Mouse (Mus musculus) ES-Bruce4 (cell line): ENCODE data around the gene Bcl2l1. TPM values are rescaled to one million over a fixed set of nuclear protein-coding genes. Genes with fewer than 3 reads are reported as not detected.
A peak's percentile ranks its signal among the peaks of the same experiment; 100 is the strongest.

ENCODE experiments used
- H3K27ac ChIP-seq: 2 replicates; pipeline ENCODE4 v1.5.1; 2012; ENCODE audit warnings: low read length, inconsistent platforms; ENCODE audit not compliant: insufficient read depth
- H3K27me3 ChIP-seq: 2 replicates; pipeline ENCODE4 v1.6.1; 2012; ENCODE audit warnings: mild to moderate bottlenecking, low read length, inconsistent platforms; ENCODE audit not compliant: control insufficient read depth, poor library complexity, insufficient read depth, severe bottlenecking
- H3K36me3 ChIP-seq: 2 replicates; pipeline ENCODE4 v1.6.1; 2012; ENCODE audit warnings: inconsistent platforms, mild to moderate bottlenecking, low read length, moderate library complexity; ENCODE audit not compliant: control insufficient read depth, poor library complexity, insufficient read depth, severe bottlenecking
- H3K4me1 ChIP-seq: one replicate; pipeline ENCODE4 v1.8.1; 2011; ENCODE audit warnings: low read length; ENCODE audit not compliant: control insufficient read depth, insufficient read depth
- H3K4me3 ChIP-seq: 2 replicates; pipeline ENCODE4 v1.5.1; 2011; ENCODE audit warnings: low read depth, mild to moderate bottlenecking, low read length
- H3K9ac ChIP-seq: 2 replicates; pipeline ENCODE4 v1.6.1; 2012; ENCODE audit warnings: low read depth, mild to moderate bottlenecking, inconsistent platforms; ENCODE audit not compliant: poor library complexity, severe bottlenecking
- H3K9me3 ChIP-seq: replicated peaks from 2 replicates; pipeline ENCODE4 v1.6.1; 2012; ENCODE audit warnings: mild to moderate bottlenecking, low read length, inconsistent platforms; ENCODE audit not compliant: control insufficient read depth, poor library complexity, insufficient read depth, severe bottlenecking
- CTCF ChIP-seq: IDR thresholded peaks from one replicate; pipeline ENCODE4 v1.8.1; 2011; ENCODE audit warnings: low read depth, low read length
- EP300 ChIP-seq: IDR thresholded peaks from 2 replicates; pipeline ENCODE4 v1.6.1; 2011; ENCODE audit warnings: low read depth, low read length; ENCODE audit not compliant: insufficient read depth
- POLR2A ChIP-seq: IDR thresholded peaks from one replicate; pipeline ENCODE4 v1.8.1; 2011; ENCODE audit warnings: low read length; ENCODE audit not compliant: insufficient read depth
- polyA plus RNA-seq: library from polyadenylated mRNA; stranded (reverse); fragments of >200 nt; gene quantifications from 2 replicates; pipeline ENCODE4 v1.2.4, GENCODE M21; 2011; ENCODE audit warnings: low read depth; ENCODE audit not compliant: missing spikeins, insufficient read depth, insufficient read length

The Bcl2l1 gene
- polyA plus RNA-seq, 1 experiment, result 108 TPM

GRCm38 (mm10) chr2:152808178-152808577 lies 23.4 kb downstream of the Bcl2l1 start:
- Histone ChIP-seq H3K4me1 (peaks cover 12% of the 10 kb centered on the region), H3K27me3 (no peaks in the 10 kb centered on the region), H3K27ac (peak overlapping the region; percentile 6; the same call in 1 of the 2 replicates), H3K9ac (no peak overlapping the region), H3K9me3 (no peaks in the 10 kb centered on the region), H3K36me3 (peaks cover 3% of the 10 kb centered on the region; the same call in 1 of the 2 replicates), H3K4me3 (no peak overlapping the region)
- no peak for TF ChIP-seq EP300
- TF ChIP-seq CTCF, result no peak
- no peak for TF ChIP-seq POLR2A

- H3K4me1 ChIP-seq, result peaks cover 9% of the 10 kb centered on the region
- peaks cover 3% of the 10 kb centered on the region; the same call in 1 of the 2 replicates for H3K36me3 ChIP-seq
- TF ChIP-seq EP300 (no peak), POLR2A (no peak), CTCF (no peak)
- no peaks in the 10 kb centered on the region for H3K27me3 ChIP-seq
- peak overlapping the region; percentile 88 for H3K27ac ChIP-seq
- peak overlapping the region; percentile 47; the same call in 1 of the 2 replicates for H3K9ac ChIP-seq
- H3K9me3 ChIP-seq, result no peaks in the 10 kb centered on the region
- H3K4me3 ChIP-seq, result no peak overlapping the region
These were observed 25.5 kb downstream of the Bcl2l1 start for GRCm38 (mm10) chr2:152806037-152806436.

GRCm38 (mm10) chr2:152805111-152805490 lies 26.4 kb downstream of the Bcl2l1 start:
- H3K36me3 ChIP-seq, result peaks cover 3% of the 10 kb centered on the region; the same call in 1 of the 2 replicates
- H3K27ac ChIP-seq, result peak overlapping the region; percentile 88
- no peak for TF ChIP-seq EP300
- TF ChIP-seq POLR2A, result no peak
- no peak for TF ChIP-seq CTCF
- H3K27me3 ChIP-seq, result no peaks in the 10 kb centered on the region
- 0 out of 2 replicates have a peak overlapping the region, but pooled peaks have one; percentile 7 for H3K4me3 ChIP-seq
- H3K4me1 ChIP-seq, result peaks cover 7% of the 10 kb centered on the region
- H3K9me3 ChIP-seq, result no peaks in the 10 kb centered on the region
- H3K9ac ChIP-seq, result 0 out of 2 replicates have a peak overlapping the region, but pooled peaks have one; percentile 27

- TF ChIP-seq CTCF (no peak), EP300 (peak; percentile 96)
- peaks cover 7% of the 10 kb centered on the region for H3K4me1 ChIP-seq
- H3K9ac ChIP-seq, result 0 out of 2 replicates have a peak overlapping the region, but pooled peaks have one; percentile 27
- H3K27me3 ChIP-seq, result no peaks in the 10 kb centered on the region
- H3K9me3 ChIP-seq, result no peaks in the 10 kb centered on the region
- H3K4me3 ChIP-seq, result peak overlapping the region; percentile 16; the same call in 1 of the 2 replicates
- peaks cover 3% of the 10 kb centered on the region; the same call in 1 of the 2 replicates for H3K36me3 ChIP-seq
- H3K27ac ChIP-seq, result peak overlapping the region; percentile 88
These were observed 27.0 kb downstream of the Bcl2l1 start for GRCm38 (mm10) chr2:152804408-152805110.

DNA sequence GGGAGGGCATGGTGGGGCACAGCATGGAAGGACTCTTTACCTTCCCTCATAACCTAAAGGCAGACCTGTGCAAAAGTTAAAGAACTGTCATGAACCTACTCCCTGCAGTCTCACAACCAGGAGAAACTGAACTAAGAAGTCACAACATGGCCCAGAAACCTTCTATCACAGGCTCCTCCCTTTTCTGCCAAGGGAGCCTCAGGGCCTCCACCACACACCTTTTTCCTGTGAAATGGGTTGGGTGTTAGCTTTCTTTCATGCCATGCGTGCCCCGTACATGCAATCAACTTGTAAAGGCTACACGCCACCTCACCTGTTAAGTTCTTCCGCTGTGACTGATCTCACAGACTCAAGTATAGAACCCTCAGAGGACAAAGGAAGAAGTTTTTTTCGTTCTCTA lies 28.4 kb downstream of the Bcl2l1 start:
- Histone ChIP-seq H3K36me3 (no peaks in the 10 kb centered on the region), H3K27me3 (no peaks in the 10 kb centered on the region), H3K9ac (no peak overlapping the region), H3K4me3 (no peak overlapping the region), H3K27ac (peak overlapping the region; percentile 44), H3K4me1 (peaks cover 7% of the 10 kb centered on the region), H3K9me3 (no peaks in the 10 kb centered on the region)
- TF ChIP-seq POLR2A, result no peak
- TF ChIP-seq CTCF, result no peak
- TF ChIP-seq EP300, result no peak

DNA sequence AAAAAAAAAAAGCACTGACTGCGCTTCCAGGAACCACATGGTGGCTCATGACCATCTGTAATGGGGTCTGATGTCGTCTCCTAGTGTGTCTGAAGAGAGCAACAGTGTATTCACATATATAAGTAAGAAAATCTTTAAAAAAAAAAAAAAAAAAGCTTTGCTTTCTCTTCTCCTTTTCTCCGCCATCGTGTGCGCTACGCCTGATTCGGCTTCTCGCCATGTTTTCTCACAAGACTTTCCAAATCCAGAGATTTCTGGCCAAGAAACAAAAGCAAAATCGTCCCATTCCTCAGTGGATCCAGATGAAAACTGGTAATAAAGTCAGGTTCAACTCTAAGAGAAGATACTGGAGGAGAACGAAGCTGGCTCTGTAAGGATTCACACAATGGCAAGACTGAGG lies 29.2 kb downstream of the Bcl2l1 start:
- no peaks in the 10 kb centered on the region for H3K27me3 ChIP-seq
- no peak overlapping the region for H3K4me3 ChIP-seq
- no peaks in the 10 kb centered on the region for H3K36me3 ChIP-seq
- TF ChIP-seq EP300 (no peak), POLR2A (no peak), CTCF (no peak)
- no peak overlapping the region; the same call in 1 of the 2 replicates for H3K9ac ChIP-seq
- 0 out of 2 replicates have a peak overlapping the region, but pooled peaks have one; percentile 41 for H3K27ac ChIP-seq
- H3K4me1 ChIP-seq, result peaks cover 7% of the 10 kb centered on the region
- H3K9me3 ChIP-seq, result no peaks in the 10 kb centered on the region
